Mouse (Mus musculus) layer of hippocampus, adult 11-12 months (tissue): Measurements from ENCODE around the gene Pla2g4d.
A peak's percentile ranks its signal among the peaks of the same experiment; 100 is the strongest.
"Not testable (repeated sequence)": the region's sequence is repeated elsewhere in the genome, so short reads cannot be mapped to it uniquely, and the experiment has no call there.

Experiments used
- DNase-seq: peaks from one replicate; pipeline ENCODE4 v3.0.0; 2022; ENCODE audit warnings: low spot score

Gene Pla2g4d

GRCm38 (mm10) chr2:120261346-120261745, 27.7 kb downstream of the Pla2g4d start:
- no peak for DNase-seq

- DNase-seq: no peak
These were observed 32.7 kb downstream of the Pla2g4d start for GRCm38 (mm10) chr2:120256259-120256658.

GRCm38 (mm10) chr2:120252644-120253043, 36.4 kb downstream of the Pla2g4d start:
- no peak for DNase-seq

GRCm38 (mm10) chr2:120245421-120246016, 43.5 kb downstream of the Pla2g4d start:
- peak; percentile 16 for DNase-seq

GRCm38 (mm10) chr2:120244679-120245420, 44.1 kb downstream of the Pla2g4d start, which contains the start of gene Pla2g4e:
Gene Pla2g4e (minus strand): TSS chr2:120245335.
- DNase-seq: no peak

- DNase-seq: no peak
These were observed 45.0 kb downstream of the Pla2g4d start for GRCm38 (mm10) chr2:120243995-120244394.

- DNase-seq: no peak
These were observed 46.1 kb downstream of the Pla2g4d start for GRCm38 (mm10) chr2:120242791-120243467.

- DNase-seq: not testable (repeated sequence)
These were observed 50.3 kb downstream of the Pla2g4d start for GRCm38 (mm10) chr2:120238733-120239132.

- no peak for DNase-seq
These were observed 51.2 kb downstream of the Pla2g4d start for GRCm38 (mm10) chr2:120237784-120238183.

- no peak for DNase-seq
These were observed 52.9 kb downstream of the Pla2g4d start for GRCm38 (mm10) chr2:120235947-120236640.

- no peak for DNase-seq
These were observed 53.6 kb downstream of the Pla2g4d start for GRCm38 (mm10) chr2:120235381-120235780.

GRCm38 (mm10) chr2:120231642-120232041, 57.4 kb downstream of the Pla2g4d start:
- no peak for DNase-seq
